Mouse (Mus musculus): Measurements from ENCODE around the gene Il16. TPM values are rescaled to one million over a fixed set of nuclear protein-coding genes. Genes with fewer than 3 reads are reported as not detected.

Gene Il16
- polyA plus RNA-seq, 1 experiment from 2014 or later = 1.2 TPM

- Histone ChIP-seq H3K9ac (no peak overlapping the region), H3K4me1 (replicated peaks; ENCODE audit: control insufficient read depth, insufficient read depth, low read length) (no peaks in the 10 kb centered on the region), H3K9me3 (ENCODE audit: control insufficient read depth, low read length) (no peaks in the 10 kb centered on the region), H3K4me3 (replicated peaks; ENCODE audit: low read length) (no peak overlapping the region), H3K36me3 (replicated peaks; ENCODE audit: control insufficient read depth, insufficient read depth) (no peaks in the 10 kb centered on the region), H3K27ac (no peak overlapping the region), H3K27me3 (ENCODE audit: control insufficient read depth, insufficient read depth, low read length) (no peaks in the 10 kb centered on the region), H3K4me2 (replicated peaks) (no peak overlapping the region)
- ATAC-seq (ENCODE audit: low FRiP score) (no peak), DNase-seq (ENCODE audit: low spot score) (no peak)
- 86% methylated on average over 6 of the region's 6 CpGs for WGBS
Measured at GRCm38 (mm10) chr7:83731297-83731696, 14.2 kb downstream of the Il16 start.

GRCm38 (mm10) chr7:83726936-83727632 is 18.4 kb downstream of the Il16 start:
- no peaks in the 10 kb centered on the region for H3K4me1 ChIP-seq (replicated peaks; ENCODE audit: control insufficient read depth, insufficient read depth, low read length)
- WGBS = 78% methylated on average over 5 of the region's 5 CpGs
- ATAC-seq (ENCODE audit: low FRiP score) (no peak), DNase-seq (ENCODE audit: low spot score) (no peak)
- no peaks in the 10 kb centered on the region for H3K27me3 ChIP-seq (ENCODE audit: control insufficient read depth, insufficient read depth, low read length)
- H3K36me3 ChIP-seq (replicated peaks; ENCODE audit: control insufficient read depth, insufficient read depth) = no peaks in the 10 kb centered on the region
- no peak overlapping the region for H3K4me2 ChIP-seq (replicated peaks)
- no peak overlapping the region for H3K9ac ChIP-seq
- no peak overlapping the region for H3K4me3 ChIP-seq (replicated peaks; ENCODE audit: low read length)
- no peaks in the 10 kb centered on the region for H3K9me3 ChIP-seq (ENCODE audit: control insufficient read depth, low read length)
- H3K27ac ChIP-seq = no peak overlapping the region

GRCm38 (mm10) chr7:83725801-83726200 is 19.7 kb downstream of the Il16 start:
- no peak overlapping the region for H3K27ac ChIP-seq
- no peaks in the 10 kb centered on the region for H3K9me3 ChIP-seq (ENCODE audit: control insufficient read depth, low read length)
- DNase-seq (ENCODE audit: low spot score) (no peak), ATAC-seq (ENCODE audit: low FRiP score) (no peak)
- H3K4me1 ChIP-seq (replicated peaks; ENCODE audit: control insufficient read depth, insufficient read depth, low read length) = no peaks in the 10 kb centered on the region
- H3K9ac ChIP-seq = no peak overlapping the region
- no peak overlapping the region for H3K4me2 ChIP-seq (replicated peaks)
- no peaks in the 10 kb centered on the region for H3K36me3 ChIP-seq (replicated peaks; ENCODE audit: control insufficient read depth, insufficient read depth)
- H3K4me3 ChIP-seq (replicated peaks; ENCODE audit: low read length) = no peak overlapping the region
- no peaks in the 10 kb centered on the region for H3K27me3 ChIP-seq (ENCODE audit: control insufficient read depth, insufficient read depth, low read length)

DNA sequence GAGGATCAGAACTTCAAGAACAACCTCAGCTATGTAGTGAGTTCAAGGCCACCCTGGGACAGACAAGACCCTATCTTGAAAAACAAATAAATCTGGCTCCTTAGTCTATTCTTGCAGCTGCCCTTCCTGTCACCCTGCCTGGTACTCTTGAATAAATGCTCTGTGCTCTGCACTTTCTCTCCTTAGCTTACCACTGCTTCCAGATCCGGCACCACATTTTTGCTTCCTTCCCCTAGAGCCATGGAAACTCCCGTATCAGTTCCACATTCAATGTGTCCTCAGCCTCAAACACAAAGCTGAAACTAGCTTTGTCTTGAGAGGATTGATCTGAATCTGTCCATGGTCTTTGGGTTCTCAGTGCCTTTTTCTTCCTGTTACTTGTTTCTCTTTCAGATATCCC is 21.0 kb downstream of the Il16 start:
- DNase-seq (ENCODE audit: low spot score) (no peak), ATAC-seq (ENCODE audit: low FRiP score) (no peak)
- H3K4me3 ChIP-seq (replicated peaks; ENCODE audit: low read length) = no peak overlapping the region
- H3K4me2 ChIP-seq (replicated peaks) = no peak overlapping the region
- H3K9ac ChIP-seq = no peak overlapping the region
- H3K27me3 ChIP-seq (ENCODE audit: control insufficient read depth, insufficient read depth, low read length) = no peaks in the 10 kb centered on the region
- 70% methylated on average over 2 of the region's 2 CpGs for WGBS
- H3K9me3 ChIP-seq (ENCODE audit: control insufficient read depth, low read length) = no peaks in the 10 kb centered on the region
- H3K36me3 ChIP-seq (replicated peaks; ENCODE audit: control insufficient read depth, insufficient read depth) = no peaks in the 10 kb centered on the region
- no peaks in the 10 kb centered on the region for H3K4me1 ChIP-seq (replicated peaks; ENCODE audit: control insufficient read depth, insufficient read depth, low read length)
- H3K27ac ChIP-seq = no peak overlapping the region

DNA sequence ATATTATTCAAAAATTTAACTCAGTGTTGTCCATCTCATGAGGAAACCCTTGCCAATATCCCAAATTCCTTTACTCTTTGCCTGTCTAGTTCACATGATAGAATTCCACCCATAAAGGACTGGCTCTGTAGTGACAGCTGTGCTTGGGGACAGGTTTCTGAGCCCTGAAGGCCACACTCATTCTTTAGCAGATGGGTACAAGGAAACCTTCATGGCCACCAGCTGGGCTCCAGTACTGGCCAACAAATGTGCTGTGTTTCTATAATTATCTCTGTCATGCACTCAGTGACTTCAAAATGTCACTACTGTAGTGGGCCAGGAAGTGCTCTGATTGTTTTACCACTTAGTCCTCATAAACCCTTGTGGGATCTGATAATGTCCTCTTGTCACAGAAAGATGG is 21.6 kb downstream of the Il16 start:
- H3K4me3 ChIP-seq (replicated peaks; ENCODE audit: low read length) = no peak overlapping the region
- no peaks in the 10 kb centered on the region for H3K4me1 ChIP-seq (replicated peaks; ENCODE audit: control insufficient read depth, insufficient read depth, low read length)
- no peak overlapping the region for H3K4me2 ChIP-seq (replicated peaks)
- no peak overlapping the region for H3K27ac ChIP-seq
- no peak overlapping the region for H3K9ac ChIP-seq
- no peaks in the 10 kb centered on the region for H3K27me3 ChIP-seq (ENCODE audit: control insufficient read depth, insufficient read depth, low read length)
- H3K36me3 ChIP-seq (replicated peaks; ENCODE audit: control insufficient read depth, insufficient read depth) = no peaks in the 10 kb centered on the region
- ATAC-seq (ENCODE audit: low FRiP score) (no peak), DNase-seq (ENCODE audit: low spot score) (no peak)
- no peaks in the 10 kb centered on the region for H3K9me3 ChIP-seq (ENCODE audit: control insufficient read depth, low read length)

DNA sequence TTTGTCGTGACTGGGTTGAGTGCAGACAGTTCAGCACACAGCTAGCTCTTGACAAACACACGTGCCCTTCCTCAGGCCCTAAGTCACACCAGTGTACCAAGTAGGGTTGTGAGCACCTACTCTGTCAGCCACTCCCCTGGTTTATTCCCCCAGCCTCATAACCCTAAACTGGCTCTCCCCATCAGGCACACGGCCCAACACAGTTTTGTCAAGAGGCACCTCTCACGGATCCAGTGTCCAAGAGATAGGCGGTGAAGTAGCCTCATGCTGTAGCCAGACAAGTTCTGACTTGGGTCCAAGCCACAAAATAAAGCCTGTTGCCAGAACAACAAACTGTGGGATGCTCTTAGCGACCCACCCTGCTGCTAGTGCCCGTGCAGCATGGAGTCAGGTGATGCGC is 22.3 kb downstream of the Il16 start:
- Histone ChIP-seq H3K9ac (no peak overlapping the region), H3K27me3 (ENCODE audit: control insufficient read depth, insufficient read depth, low read length) (no peaks in the 10 kb centered on the region), H3K4me3 (replicated peaks; ENCODE audit: low read length) (no peak overlapping the region), H3K4me2 (replicated peaks) (no peak overlapping the region), H3K9me3 (ENCODE audit: control insufficient read depth, low read length) (no peaks in the 10 kb centered on the region), H3K4me1 (replicated peaks; ENCODE audit: control insufficient read depth, insufficient read depth, low read length) (no peaks in the 10 kb centered on the region), H3K36me3 (replicated peaks; ENCODE audit: control insufficient read depth, insufficient read depth) (no peaks in the 10 kb centered on the region), H3K27ac (no peak overlapping the region)
- 93% methylated on average over 8 of the region's 8 CpGs for WGBS
- DNase-seq (ENCODE audit: low spot score) (no peak), ATAC-seq (ENCODE audit: low FRiP score) (no peak)

DNA sequence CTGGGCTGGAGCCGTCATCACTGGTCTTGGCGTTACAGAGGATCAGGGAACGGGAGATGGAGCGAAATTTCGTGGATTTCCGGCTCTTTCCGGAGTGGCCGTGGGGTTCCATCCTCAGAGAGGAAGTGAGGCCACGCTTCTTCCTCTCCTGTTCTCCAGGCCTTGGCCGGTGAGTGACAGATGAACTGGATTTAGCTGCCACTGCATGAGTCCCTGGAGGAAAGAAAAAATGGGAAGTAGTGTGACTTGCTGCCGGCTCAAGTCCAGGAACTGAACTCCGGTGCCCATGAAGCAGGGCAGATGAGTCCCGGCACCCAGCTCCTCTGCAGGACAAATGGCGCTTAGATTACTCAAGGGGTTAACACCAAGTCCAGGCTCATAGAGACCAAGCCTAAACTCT is 23.0 kb downstream of the Il16 start:
- Histone ChIP-seq H3K27me3 (ENCODE audit: control insufficient read depth, insufficient read depth, low read length) (no peaks in the 10 kb centered on the region), H3K4me2 (replicated peaks) (no peak overlapping the region), H3K36me3 (replicated peaks; ENCODE audit: control insufficient read depth, insufficient read depth) (no peaks in the 10 kb centered on the region), H3K9ac (no peak overlapping the region), H3K9me3 (ENCODE audit: control insufficient read depth, low read length) (no peaks in the 10 kb centered on the region), H3K4me1 (replicated peaks; ENCODE audit: control insufficient read depth, insufficient read depth, low read length) (no peaks in the 10 kb centered on the region), H3K4me3 (replicated peaks; ENCODE audit: low read length) (no peak overlapping the region), H3K27ac (no peak overlapping the region)
- ATAC-seq (ENCODE audit: low FRiP score) (no peak), DNase-seq (ENCODE audit: low spot score) (no peak)
- 92% methylated on average over 14 of the region's 14 CpGs for WGBS

DNA sequence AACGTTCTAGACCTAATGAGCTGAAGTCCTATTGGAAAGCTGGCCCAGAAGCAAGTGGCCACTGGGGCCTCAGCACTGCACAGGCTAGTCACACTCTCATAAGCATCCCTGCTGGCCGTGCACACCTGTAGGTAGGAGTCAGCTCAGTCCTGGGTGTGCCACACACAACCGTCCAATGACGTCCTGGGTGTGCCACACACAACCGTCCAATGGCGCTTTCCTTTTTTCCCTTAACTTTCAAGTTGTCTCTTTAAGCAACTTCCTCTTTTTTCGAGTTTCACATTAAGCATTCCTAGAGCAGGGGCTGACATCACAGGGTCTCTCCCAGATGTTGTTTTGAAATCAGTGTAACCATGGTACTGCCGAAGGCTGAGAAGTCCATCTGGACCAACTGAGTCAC is 25.3 kb downstream of the Il16 start:
- Histone ChIP-seq H3K9me3 (ENCODE audit: control insufficient read depth, low read length) (0 out of 2 replicates have a peak, but pooled peaks cover 1% of the 10 kb centered on the region), H3K4me2 (replicated peaks) (no peak overlapping the region), H3K36me3 (replicated peaks; ENCODE audit: control insufficient read depth, insufficient read depth) (no peaks in the 10 kb centered on the region), H3K4me3 (replicated peaks; ENCODE audit: low read length) (no peak overlapping the region), H3K4me1 (replicated peaks; ENCODE audit: control insufficient read depth, insufficient read depth, low read length) (no peaks in the 10 kb centered on the region), H3K9ac (no peak overlapping the region), H3K27me3 (ENCODE audit: control insufficient read depth, insufficient read depth, low read length) (no peaks in the 10 kb centered on the region), H3K27ac (no peak overlapping the region)
- DNase-seq (ENCODE audit: low spot score) (no peak), ATAC-seq (ENCODE audit: low FRiP score) (no peak)
- WGBS = 85% methylated on average over 8 of the region's 8 CpGs

DNA sequence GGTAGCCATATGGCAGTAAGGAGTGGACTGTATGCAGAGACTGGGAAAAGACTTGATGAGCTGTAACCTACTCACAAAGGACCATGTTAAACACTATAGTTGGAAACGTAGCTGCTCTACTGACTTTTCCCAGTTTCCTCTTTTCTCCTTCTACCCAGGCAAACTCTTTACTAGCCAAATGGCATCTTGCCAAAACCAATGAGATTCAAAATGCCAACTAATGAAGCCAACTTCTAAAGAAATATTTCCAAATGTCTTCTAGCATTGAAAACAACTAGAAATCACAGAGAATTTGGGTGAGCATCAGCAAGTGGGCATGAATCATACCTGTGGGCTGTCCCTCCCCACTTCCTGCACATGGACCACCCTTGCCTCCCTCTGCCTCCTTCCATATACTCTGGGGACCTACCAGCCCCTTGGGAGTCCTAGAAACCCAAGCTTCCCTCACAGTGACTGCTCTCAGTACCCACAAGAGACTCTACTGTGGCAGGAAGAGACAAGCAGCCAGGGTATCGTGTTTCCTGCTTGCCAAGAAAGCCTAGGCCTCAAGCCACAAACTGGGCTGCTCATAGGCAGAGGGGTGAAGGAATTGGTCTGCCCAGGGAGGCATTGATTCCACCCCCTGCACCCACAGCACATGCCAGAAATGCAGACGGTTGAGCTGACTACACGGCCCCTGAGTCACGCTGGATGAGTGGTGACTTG is 28.4 kb downstream of the Il16 start:
- DNase-seq (ENCODE audit: low spot score) = no peak
- Histone ChIP-seq H3K9me3 (ENCODE audit: control insufficient read depth, low read length) (0 out of 2 replicates have a peak, but pooled peaks cover 4% of the 10 kb centered on the region), H3K27ac (no peak overlapping the region), H3K4me1 (replicated peaks; ENCODE audit: control insufficient read depth, insufficient read depth, low read length) (no peaks in the 10 kb centered on the region), H3K27me3 (ENCODE audit: control insufficient read depth, insufficient read depth, low read length) (no peaks in the 10 kb centered on the region), H3K9ac (no peak overlapping the region), H3K4me2 (replicated peaks) (no peak overlapping the region), H3K4me3 (replicated peaks; ENCODE audit: low read length) (no peak overlapping the region), H3K36me3 (replicated peaks; ENCODE audit: control insufficient read depth, insufficient read depth) (no peaks in the 10 kb centered on the region)
- ATAC-seq (ENCODE audit: low FRiP score) = no peak
- WGBS = 66% methylated on average over 5 of the region's 5 CpGs

All from hindbrain, embryonic 14.5 days (tissue).